Mouse (Mus musculus): ENCODE results near the gene Khk. TPM values are rescaled to one million over a fixed set of nuclear protein-coding genes. Genes with fewer than 3 reads are reported as not detected.
"Not testable (repeated sequence)": the region's sequence is repeated elsewhere in the genome, so short reads cannot be mapped to it uniquely, and the experiment has no call there.

The Khk gene
- polyA plus RNA-seq (2012; ENCODE audit: insufficient read depth, low replicate concordance) = 11.7 and 40.4 TPM in 2 replicates

GRCm38 (mm10) chr5:30921256-30922033, at the start of gene Khk:
Khk (plus strand) TSS chr5:30921431.
- H3K36me3 ChIP-seq (replicated peaks; ENCODE audit: low read length) = peaks cover 82% of the 10 kb centered on the region
- TF ChIP-seq GATA1 (IDR thresholded peaks at IDR 0.05; ENCODE audit: borderline replicate concordance, low read length) = peak; percentile 28; the same call in 1 of the 3 replicates
- TF ChIP-seq FLI1 (IDR thresholded peaks at IDR 0.05; ENCODE audit: low read length) = no peak
- no peaks in the 10 kb centered on the region for H3K9me3 ChIP-seq
- no peaks in the 10 kb centered on the region for H3K27me3 ChIP-seq (replicated peaks)
- peaks cover 91% of the 10 kb centered on the region for H3K4me1 ChIP-seq
- H3K4me3 ChIP-seq (replicated peaks) = peak within 1 kb of the TSS; percentile 97

DNA sequence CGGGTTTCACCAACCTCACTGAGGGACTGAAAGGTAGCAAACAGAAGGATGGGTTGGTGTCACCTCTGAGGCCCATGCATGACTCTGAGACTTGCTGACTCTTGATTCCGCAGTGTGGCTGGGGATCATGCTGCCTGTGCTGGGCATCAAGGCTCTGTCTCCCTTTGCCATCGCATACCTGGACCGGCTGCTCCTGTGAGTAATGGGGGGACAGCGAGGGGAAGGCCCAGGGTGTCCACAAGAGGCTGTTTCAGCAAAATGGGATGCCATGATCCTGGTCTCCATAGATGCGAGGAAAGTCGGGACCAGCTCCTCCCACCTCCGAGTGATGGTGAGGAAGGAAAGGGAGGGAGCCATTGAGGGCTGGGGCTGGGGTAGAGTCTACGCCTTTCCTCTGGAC, 48.7 kb upstream of the Khk start:
- Histone ChIP-seq H3K27me3 (replicated peaks) (no peaks in the 10 kb centered on the region), H3K4me1 (peaks cover 50% of the 10 kb centered on the region), H3K4me3 (replicated peaks) (no peak overlapping the region), H3K9me3 (no peaks in the 10 kb centered on the region), H3K36me3 (replicated peaks; ENCODE audit: low read length) (peaks cover 71% of the 10 kb centered on the region)
- no peak for TF ChIP-seq FLI1 (IDR thresholded peaks at IDR 0.05; ENCODE audit: low read length)
- TF ChIP-seq GATA1 (IDR thresholded peaks at IDR 0.05; ENCODE audit: borderline replicate concordance, low read length) = no peak

- H3K36me3 ChIP-seq (replicated peaks; ENCODE audit: low read length) = peaks cover 85% of the 10 kb centered on the region
- H3K4me3 ChIP-seq (replicated peaks) = no peak overlapping the region
- peaks cover 58% of the 10 kb centered on the region for H3K4me1 ChIP-seq
- TF ChIP-seq GATA1 (IDR thresholded peaks at IDR 0.05; ENCODE audit: borderline replicate concordance, low read length) = no peak
- no peak for TF ChIP-seq FLI1 (IDR thresholded peaks at IDR 0.05; ENCODE audit: low read length)
- no peaks in the 10 kb centered on the region for H3K9me3 ChIP-seq
- H3K27me3 ChIP-seq (replicated peaks) = no peaks in the 10 kb centered on the region
Observed at GRCm38 (mm10) chr5:30874365-30874764, 46.9 kb upstream of the Khk start.

GRCm38 (mm10) chr5:30878616-30879015, 42.6 kb upstream of the Khk start:
- H3K9me3 ChIP-seq = no peaks in the 10 kb centered on the region
- H3K4me1 ChIP-seq = peaks cover 50% of the 10 kb centered on the region
- H3K4me3 ChIP-seq (replicated peaks) = no peak overlapping the region
- TF ChIP-seq GATA1 (IDR thresholded peaks at IDR 0.05; ENCODE audit: borderline replicate concordance, low read length) (no peak), FLI1 (IDR thresholded peaks at IDR 0.05; ENCODE audit: low read length) (no peak)
- H3K27me3 ChIP-seq (replicated peaks) = no peaks in the 10 kb centered on the region
- peaks cover 53% of the 10 kb centered on the region for H3K36me3 ChIP-seq (replicated peaks; ENCODE audit: low read length)

GRCm38 (mm10) chr5:30879347-30879943, 41.8 kb upstream of the Khk start:
- H3K36me3 ChIP-seq (replicated peaks; ENCODE audit: low read length) = peaks cover 45% of the 10 kb centered on the region

GRCm38 (mm10) chr5:30881839-30882238, 39.4 kb upstream of the Khk start:
- not testable (repeated sequence) for H3K27me3 ChIP-seq (replicated peaks); H3K4me3 ChIP-seq (replicated peaks); H3K9me3 ChIP-seq
- peaks cover 21% of the 10 kb centered on the region for H3K36me3 ChIP-seq (replicated peaks; ENCODE audit: low read length)
- peaks cover 45% of the 10 kb centered on the region for H3K4me1 ChIP-seq

More at GRCm38 (mm10) chr5:30879347-30879943, 41.8 kb upstream of the Khk start:
- Histone ChIP-seq H3K9me3 (no peaks in the 10 kb centered on the region), H3K27me3 (replicated peaks) (no peaks in the 10 kb centered on the region), H3K4me3 (replicated peaks) (no peak overlapping the region), H3K4me1 (peaks cover 50% of the 10 kb centered on the region)
- TF ChIP-seq FLI1 (IDR thresholded peaks at IDR 0.05; ENCODE audit: low read length) (no peak), GATA1 (IDR thresholded peaks at IDR 0.05; ENCODE audit: borderline replicate concordance, low read length) (no peak)

DNA sequence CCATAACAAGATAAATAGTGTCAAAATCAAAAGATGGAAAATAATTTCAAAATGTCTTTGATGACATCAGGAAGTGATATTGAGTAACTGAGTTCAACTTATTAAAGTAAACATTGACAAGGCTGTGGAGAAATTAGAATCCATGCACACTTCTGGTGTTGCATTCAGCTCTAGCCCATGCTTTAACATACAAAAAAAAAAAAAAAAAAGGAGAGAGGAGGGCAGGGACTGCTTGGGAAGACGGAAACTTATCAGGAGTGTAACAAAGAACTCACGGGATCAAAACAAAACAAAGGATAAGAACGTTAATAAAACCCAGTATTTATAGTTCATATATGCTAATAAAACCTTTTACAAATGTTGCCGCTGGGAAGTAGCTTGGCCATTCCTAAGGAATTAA, 35.0 kb upstream of the Khk start:
- H3K4me3 ChIP-seq (replicated peaks) = no peak overlapping the region

DNA sequence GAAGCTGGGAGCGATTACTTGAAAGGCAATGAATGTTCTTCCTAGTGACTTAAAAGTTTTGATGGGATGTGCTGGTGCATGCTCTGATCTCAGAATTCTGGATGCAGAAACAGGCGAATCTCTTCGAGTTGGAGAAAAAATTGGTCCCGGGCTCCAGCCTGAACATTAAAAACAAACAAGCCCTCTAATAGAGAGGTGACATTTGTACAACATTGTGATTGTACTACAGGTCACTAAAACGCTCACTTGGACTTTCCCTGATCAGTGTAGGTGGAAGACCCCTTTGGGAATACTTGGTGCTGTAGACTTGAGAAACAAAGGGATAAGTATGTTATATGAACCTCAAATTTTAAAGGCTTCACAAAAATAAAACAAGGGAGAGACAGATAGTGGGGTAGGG, 34.5 kb upstream of the Khk start:
- Histone ChIP-seq H3K27me3 (replicated peaks) (no peaks in the 10 kb centered on the region), H3K4me3 (replicated peaks) (peak overlapping the region; percentile 99), H3K9me3 (no peaks in the 10 kb centered on the region), H3K36me3 (replicated peaks; ENCODE audit: low read length) (peaks cover 17% of the 10 kb centered on the region), H3K4me1 (peaks cover 48% of the 10 kb centered on the region)
- TF ChIP-seq GATA1 (IDR thresholded peaks at IDR 0.05; ENCODE audit: borderline replicate concordance, low read length) = no peak
- TF ChIP-seq FLI1 (IDR thresholded peaks at IDR 0.05; ENCODE audit: low read length) = no peak

More for the DNA sequence above, 35.0 kb upstream of the Khk start:
- no peaks in the 10 kb centered on the region for H3K9me3 ChIP-seq
- H3K4me1 ChIP-seq = peaks cover 44% of the 10 kb centered on the region
- peaks cover 12% of the 10 kb centered on the region for H3K36me3 ChIP-seq (replicated peaks; ENCODE audit: low read length)
- TF ChIP-seq GATA1 (IDR thresholded peaks at IDR 0.05; ENCODE audit: borderline replicate concordance, low read length) (no peak), FLI1 (IDR thresholded peaks at IDR 0.05; ENCODE audit: low read length) (no peak)
- no peaks in the 10 kb centered on the region for H3K27me3 ChIP-seq (replicated peaks)

- Histone ChIP-seq H3K27me3 (replicated peaks) (no peaks in the 10 kb centered on the region), H3K9me3 (no peaks in the 10 kb centered on the region), H3K4me3 (replicated peaks) (peak overlapping the region; percentile 99), H3K4me1 (peaks cover 51% of the 10 kb centered on the region), H3K36me3 (replicated peaks; ENCODE audit: low read length) (peaks cover 23% of the 10 kb centered on the region)
- TF ChIP-seq GATA1 (IDR thresholded peaks at IDR 0.05; ENCODE audit: borderline replicate concordance, low read length) (no peak), FLI1 (IDR thresholded peaks at IDR 0.05; ENCODE audit: low read length) (no peak)
Observed at GRCm38 (mm10) chr5:30887331-30887761, 33.9 kb upstream of the Khk start.

GRCm38 (mm10) chr5:30887858-30888336, 33.3 kb upstream of the Khk start:
- Histone ChIP-seq H3K4me1 (peaks cover 56% of the 10 kb centered on the region), H3K4me3 (replicated peaks) (peak overlapping the region; percentile 99), H3K27me3 (replicated peaks) (no peaks in the 10 kb centered on the region), H3K36me3 (replicated peaks; ENCODE audit: low read length) (peaks cover 29% of the 10 kb centered on the region), H3K9me3 (no peaks in the 10 kb centered on the region)
- TF ChIP-seq GATA1 (IDR thresholded peaks at IDR 0.05; ENCODE audit: borderline replicate concordance, low read length) = no peak
- TF ChIP-seq FLI1 (IDR thresholded peaks at IDR 0.05; ENCODE audit: low read length) = no peak

Data from megakaryocyte, embryonic 14.5 days (primary cell).